Mouse (Mus musculus) neutrophil, adult 5-6 weeks (primary cell): Measurements from ENCODE around the gene Snrpg. TPM values are rescaled to one million over a fixed set of nuclear protein-coding genes. Genes with fewer than 3 reads are reported as not detected.
"Not testable (repeated sequence)": the region's sequence is repeated elsewhere in the genome, so short reads cannot be mapped to it uniquely, and the experiment has no call there.

ENCODE experiments used
- ATAC-seq: fragments of 151-379, 151-347 bp; 2 replicates; pipeline ENCODE4 v1.8.0; 2017; ENCODE audit warnings: mild to moderate bottlenecking, moderate TSS enrichment; ENCODE audit not compliant: insufficient number of reproducible peaks, poor library complexity, low FRiP score, severe bottlenecking; ENCODE audit errors: extremely low read depth
- total RNA-seq: library from RNA; stranded (forward); fragments of 200-1000 nt; gene quantifications from 2 replicates; pipeline ENCODE4 v1.2.3, GENCODE M21; 2017

Gene Snrpg
- total RNA-seq, 1 experiment from 2014 or later, result 39.0 TPM

GRCm38 (mm10) chr6:86365371-86366124 is 5.6 kb upstream of the Snrpg start, which contains the start of gene Fam136a:
TSS of gene Fam136a (plus strand) at chr6:86365646.
- peak; percentile 94 for ATAC-seq

DNA sequence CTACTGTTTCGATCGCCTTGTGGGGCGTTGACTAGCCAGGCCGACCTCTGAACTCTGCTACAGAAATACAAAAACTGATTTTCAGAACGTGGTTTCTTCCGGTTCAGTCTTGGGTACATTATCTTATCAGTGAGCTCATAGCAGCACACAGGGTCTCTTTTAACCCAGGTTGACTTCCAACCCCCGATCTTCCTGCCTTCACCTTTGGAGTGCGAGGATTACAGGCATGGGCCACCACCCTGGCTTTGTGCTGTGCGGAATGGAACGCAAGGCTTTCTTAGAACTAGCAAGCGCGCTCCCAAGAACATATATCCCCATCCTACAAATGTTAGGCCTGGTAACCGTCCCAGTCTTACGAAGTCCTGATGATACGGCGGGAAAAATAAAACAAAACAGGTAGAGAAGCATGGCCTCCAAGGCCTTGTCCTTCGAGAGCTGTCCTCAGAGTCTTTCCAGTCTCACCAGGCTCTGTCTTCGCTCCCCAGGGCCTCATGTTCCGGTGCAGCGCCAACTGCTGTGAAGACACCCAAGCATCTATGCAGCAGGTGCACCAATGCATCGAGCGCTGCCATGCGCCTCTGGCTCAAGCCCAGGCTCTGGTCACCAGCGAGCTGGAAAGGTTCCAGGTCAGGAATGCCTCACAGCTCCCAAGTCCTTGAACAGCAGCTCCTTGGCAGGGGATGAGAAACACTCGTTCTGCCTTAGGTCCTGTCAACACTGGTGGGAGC is 4.8 kb upstream of the Snrpg start:
- ATAC-seq, result no peak

DNA sequence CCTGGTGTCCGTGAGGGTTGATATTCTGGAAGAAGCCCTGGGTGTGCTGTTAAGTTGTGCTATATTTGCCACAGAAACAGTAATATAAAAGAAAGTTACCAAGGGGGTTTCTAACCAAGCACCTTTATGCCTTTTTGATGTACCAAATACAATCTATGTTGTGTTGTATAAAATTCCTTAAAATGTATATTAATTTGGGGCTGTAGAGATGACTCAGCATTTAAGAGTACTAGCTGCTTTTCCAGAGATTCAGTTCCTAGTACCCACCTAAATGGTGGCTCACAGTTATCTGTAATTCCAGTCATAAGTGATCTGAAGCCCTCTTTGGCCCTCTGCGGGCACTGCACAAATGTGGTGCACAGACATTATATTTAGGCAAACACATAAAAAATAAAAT is 4.3 kb upstream of the Snrpg start:
- ATAC-seq, result no peak

- ATAC-seq, result no peak
Observed at GRCm38 (mm10) chr6:86368479-86368878, 2.6 kb upstream of the Snrpg start.

DNA sequence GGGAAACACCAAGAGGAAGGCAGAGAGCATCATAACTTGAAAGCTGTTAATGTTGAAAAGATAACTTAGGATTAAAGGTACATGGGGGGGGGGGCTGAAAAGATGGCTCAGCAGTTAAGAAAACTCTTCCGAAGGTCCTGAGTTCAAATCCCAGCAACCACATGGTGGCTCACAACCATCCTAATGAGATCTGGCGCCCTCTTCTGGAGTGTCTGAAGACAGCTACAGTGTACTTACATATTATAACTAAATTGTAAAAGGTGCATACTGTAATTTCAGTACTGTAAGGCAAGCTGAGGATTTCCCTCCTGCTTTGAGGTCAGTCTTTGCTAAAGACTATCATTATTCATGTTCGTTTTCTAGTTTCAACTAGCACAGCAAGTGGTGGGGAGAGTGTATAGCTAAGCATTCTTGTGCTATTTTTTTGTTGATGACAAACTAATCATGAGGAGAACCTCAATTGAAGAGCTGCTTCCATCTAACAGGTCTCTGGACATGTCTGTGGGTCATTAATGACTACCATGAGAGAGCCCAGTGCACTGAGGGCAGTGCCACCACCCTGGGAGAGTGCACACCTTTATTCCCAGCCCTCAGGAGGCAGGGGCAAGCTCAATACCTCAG is 901 bp upstream of the Snrpg start:
- ATAC-seq, result no peak

DNA sequence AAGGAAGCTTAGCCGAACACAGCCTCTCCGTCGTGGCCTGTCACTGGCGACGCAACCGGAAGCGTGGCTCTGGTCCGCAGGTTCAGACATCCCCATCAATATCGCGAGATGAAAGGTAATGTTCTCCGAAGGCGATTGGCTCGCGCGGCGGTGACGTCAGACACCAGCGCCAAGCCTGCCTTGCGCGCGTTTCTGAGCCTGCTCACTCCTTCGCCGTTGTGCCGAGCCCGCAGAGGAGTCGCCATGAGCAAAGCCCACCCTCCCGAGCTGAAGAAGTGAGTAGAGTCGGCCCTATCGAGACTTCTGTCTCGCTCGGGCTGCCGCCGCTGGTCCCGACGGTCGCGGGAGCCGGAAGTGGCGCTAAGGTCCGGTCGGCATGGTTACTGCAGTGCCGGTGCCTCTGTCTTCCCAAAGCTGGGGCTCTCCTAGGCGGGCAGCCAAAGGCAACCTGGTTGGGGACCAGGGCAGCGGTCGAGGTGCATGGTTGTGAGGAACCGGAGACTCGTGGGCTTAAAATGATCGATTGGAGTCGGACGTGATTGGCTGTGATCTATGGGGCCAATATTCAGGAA is 322 bp downstream of the Snrpg start:
- ATAC-seq, result peak; percentile 97

DNA sequence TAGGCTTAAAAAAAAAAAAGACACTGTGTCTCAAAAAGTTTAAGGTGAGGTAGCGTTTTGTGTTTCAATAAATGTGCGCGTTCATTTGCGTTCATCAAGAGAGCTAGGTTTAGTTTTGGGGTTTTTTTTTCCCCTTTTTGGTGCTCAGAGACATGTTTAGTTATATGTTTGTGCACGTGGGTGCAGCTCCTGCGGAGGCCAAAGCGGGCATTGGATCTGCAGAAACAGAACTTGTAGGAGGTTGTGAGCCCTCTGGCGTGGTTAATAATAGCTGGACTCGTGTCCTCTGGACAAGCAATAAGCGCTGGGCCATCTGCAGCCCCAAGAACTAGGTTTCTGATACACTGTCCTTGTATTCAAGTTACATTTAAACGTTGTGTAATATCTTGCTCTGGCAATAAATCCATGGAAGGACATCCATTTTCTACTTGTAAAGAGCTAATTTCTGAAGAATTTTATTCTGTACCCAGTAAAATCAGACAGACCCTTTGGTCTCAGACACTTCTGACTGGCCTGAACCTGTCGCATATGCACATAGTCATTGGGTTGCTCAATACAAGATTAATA is 929 bp downstream of the Snrpg start:
- ATAC-seq, result no peak

DNA sequence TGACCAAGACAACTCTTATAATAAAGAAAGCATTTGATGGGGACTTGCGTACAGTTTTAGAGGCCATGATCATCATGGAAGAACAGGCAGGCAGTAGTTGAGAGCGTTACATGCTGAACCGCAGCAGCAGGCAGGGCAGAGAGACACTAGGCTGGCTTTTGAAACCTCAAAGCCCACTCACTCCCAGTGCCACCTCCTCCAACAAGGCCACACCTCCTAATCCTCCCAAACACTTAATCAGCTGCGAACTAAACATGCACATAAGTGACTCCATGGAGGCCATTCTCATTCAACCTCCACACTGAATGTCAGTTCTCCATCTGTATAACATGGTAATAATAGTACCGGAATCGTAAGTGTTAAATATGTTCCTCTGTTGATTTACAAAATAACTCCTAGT is 2.5 kb downstream of the Snrpg start:
- no peak for ATAC-seq

GRCm38 (mm10) chr6:86378341-86378740 is 7.2 kb downstream of the Snrpg start:
- no peak for ATAC-seq

GRCm38 (mm10) chr6:86380112-86380511 is 9.0 kb downstream of the Snrpg start:
- not testable (repeated sequence) for ATAC-seq

DNA sequence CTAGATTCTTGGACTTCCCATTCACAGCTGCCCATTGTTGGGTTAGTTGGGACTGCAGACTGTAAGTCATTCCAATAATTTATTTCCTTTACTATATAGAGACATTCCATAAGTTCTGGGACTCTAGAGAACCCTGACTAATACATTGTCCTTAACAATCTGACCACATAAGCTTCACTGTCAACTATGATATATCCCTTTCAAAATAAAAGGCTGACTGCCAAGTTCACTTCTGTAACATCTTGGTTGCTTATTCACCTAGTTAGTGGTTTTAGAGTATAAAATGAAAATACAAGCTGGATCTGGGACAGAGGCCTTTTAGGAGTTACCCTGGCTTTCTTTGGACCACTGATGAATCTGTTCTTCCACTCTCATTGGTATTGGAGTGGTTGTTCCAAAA is 11.4 kb downstream of the Snrpg start:
- no peak for ATAC-seq

DNA sequence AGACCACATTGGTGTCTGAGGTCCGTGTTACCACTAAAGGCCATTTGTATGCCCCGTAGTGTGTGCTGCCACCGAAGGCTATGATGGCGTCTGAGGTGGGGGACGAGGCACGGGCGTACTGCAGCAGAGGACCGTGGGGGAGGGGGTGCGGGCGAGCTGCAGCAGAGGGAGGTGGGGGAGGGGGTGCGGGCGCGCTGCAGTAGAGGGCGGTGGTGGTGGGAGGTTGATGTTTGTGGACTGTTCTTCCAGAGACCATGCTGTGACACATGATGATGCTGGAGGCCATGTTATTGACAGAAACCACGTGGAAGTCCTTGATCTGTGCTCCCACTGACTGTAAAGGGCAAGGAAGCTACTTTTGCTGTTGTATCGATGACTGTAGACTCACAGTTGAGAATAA is 12.3 kb downstream of the Snrpg start:
- no peak for ATAC-seq

- no peak for ATAC-seq
Observed at GRCm38 (mm10) chr6:86384692-86385091, 13.6 kb downstream of the Snrpg start.

- no peak for ATAC-seq
Observed at GRCm38 (mm10) chr6:86385362-86386104, 14.4 kb downstream of the Snrpg start.

GRCm38 (mm10) chr6:86387313-86387712 is 16.2 kb downstream of the Snrpg start:
- ATAC-seq, result no peak

DNA sequence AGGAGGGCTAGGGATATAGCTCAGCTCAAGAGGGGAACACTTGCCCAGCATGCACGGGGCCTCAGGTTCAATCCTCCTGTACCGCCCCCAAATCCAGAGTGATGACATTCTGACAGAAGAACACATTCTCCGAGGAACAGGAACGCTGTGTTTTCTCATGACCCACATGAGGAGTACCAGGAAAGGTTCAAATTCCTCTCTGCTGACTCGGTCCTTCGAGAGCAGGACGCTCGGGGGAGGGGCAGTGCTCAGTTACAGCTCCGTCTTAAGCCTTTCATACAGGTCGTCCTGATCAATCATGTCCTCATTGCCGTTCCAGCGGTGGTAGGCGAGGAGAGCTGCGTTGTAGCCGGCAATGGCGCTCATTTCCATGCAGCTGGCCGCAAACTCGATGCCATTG is 17.4 kb downstream of the Snrpg start:
- ATAC-seq, result no peak

DNA sequence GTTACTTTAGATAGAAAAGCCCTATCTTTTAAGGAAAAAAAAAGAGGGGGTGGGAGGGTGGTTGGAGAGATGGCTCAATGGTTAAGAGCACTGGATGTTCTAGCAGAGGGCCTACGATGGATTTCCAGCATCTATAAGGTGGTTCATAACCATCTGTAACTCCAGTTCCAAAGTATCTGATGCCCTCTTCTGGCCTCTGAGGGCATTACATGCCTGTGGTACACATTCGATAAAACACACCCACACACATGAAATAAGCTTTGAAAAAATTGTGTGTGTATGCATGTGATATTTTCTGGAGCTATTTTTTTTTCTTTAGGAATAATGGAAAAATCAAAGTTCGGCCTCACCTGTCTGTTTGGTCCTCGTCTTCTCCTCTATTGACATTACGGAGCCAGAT is 20.2 kb downstream of the Snrpg start:
- ATAC-seq, result no peak

DNA sequence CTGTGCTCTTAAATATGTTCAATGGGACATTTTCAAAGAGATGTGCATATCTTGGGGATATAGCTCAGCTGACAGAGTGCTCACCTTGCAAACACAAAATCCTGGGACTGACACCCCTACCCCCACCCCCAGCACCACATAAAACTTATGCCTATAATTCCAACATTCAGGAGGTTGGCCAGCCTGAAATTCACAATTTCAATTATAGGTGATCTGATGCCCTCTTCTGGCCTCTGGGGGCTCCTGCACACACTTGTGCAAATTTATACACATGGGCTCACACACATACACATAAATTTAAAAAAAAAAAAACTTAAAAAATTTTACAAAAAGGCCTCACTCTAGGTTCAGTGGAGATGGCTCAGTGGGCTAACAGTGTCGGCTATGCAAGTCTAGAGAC is 22.1 kb downstream of the Snrpg start:
- no peak for ATAC-seq
